Mouse (Mus musculus) bone marrow macrophage, adult 2 months (primary cell): ENCODE data around the gene Zfp775.

Experiments
- CTCF ChIP-seq: IDR thresholded peaks from 2 replicates; pipeline ENCODE4 v1.5.1; 2012; ENCODE audit warnings: low read depth, mild to moderate bottlenecking, low read length, moderate library complexity
- POLR2A ChIP-seq: IDR thresholded peaks from 2 replicates; pipeline ENCODE4 v1.6.1; 2012; ENCODE audit warnings: mild to moderate bottlenecking, low read depth, low read length, borderline replicate concordance

DNA sequence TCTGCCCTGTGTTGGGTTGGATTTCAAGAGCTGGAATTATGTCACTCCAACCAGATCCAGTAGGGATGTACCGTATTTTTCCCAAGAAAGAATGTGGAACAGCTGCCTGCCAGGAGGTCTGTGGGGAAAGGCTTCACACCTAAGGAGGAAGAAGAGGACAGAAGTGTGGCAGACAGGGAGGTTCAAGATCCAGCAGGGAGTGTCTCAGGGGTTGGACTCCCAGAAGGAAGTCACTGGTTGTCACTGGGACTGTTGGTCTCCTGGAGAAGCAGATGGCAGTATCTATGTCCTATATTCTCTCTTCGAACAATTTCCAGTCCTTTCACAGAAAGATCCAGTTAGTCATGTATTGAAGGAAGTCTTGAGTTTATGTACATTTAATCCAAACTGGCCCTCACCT is 45.7 kb downstream of the Zfp775 start:
- TF ChIP-seq CTCF = no peak
- TF ChIP-seq POLR2A = no peak
